In the genomic region with DNA sequence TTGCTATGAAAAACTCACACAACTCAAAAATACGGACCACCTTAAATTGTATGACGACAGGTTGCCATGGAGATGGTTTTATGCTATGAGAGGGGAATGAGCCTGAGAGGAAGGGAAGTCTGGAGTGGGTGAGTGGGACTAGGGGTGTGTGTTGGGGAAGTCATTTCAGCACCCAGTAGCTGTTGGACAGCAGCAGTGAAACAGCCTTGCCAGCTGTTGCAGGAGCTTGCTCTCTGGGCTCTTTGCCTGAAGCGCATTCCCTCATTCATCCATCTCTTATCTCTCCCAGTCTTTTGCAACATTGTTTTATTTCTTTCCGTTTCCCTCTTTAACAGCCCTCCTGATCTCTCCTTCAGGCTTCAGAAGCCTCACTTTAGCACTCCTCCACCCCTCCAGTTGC, we compare ENCODE assay signal across 12 mouse cellular contexts. TPM values are rescaled to one million over a fixed set of nuclear protein-coding genes. Genes with fewer than 3 reads are reported as not detected.
DNase-seq lines count a peak whose midpoint lies in the region; ATAC-seq and TF ChIP-seq lines count a peak whose summit lies in the region.
"Had no signal": no experiment of that assay in that cellular context is flagged by ENCODE, and none has a peak within 500 bp of the region (broad histone marks: within the 10 kb centered on the region; RNA-seq: fewer than 3 reads in every experiment).

No protein-coding gene starts in this region.

- WGBS in intestine, embryonic 14.5 days = 23% methylated on average over 4 of the region's 4 CpGs
- 27% methylated on average over 4 of the region's 4 CpGs for WGBS in intestine, postnatal 0 days

- peak; percentile 50 for DNase-seq in intestine, embryonic 14.5 days (ENCODE audit: low spot score)
- DNase-seq in ES-CJ7 (ENCODE audit: low read depth, low spot score) (peak; percentile 1), ZHBTc4 (ENCODE audit: low read depth, low spot score) (peak; percentile 11)
- DNase-seq in mesoderm, embryonic 11.5 days (ENCODE audit: low read depth, low spot score) = peak; percentile 12
- DNase-seq in adrenal gland, postnatal 4 days (ENCODE audit: low spot score in 2 of 2) = no peak
- no peak for DNase-seq in layer of hippocampus, adult 2 months (ENCODE audit: low spot score in 2 of 2)
- DNase-seq: cerebellum, postnatal 14 days; kidney, postnatal 25 days; thymus, postnatal 36 days had no signal

- TF ChIP-seq CTCF in intestine, postnatal 0 days (IDR thresholded peaks at IDR 0.05; ENCODE audit: low read depth) = no peak
- TF ChIP-seq CTCF in layer of hippocampus, adult 2 months (conservative IDR thresholded peaks at IDR 0.05) = no peak

- no peak overlapping the region for H3K27ac ChIP-seq in intestine, embryonic 14.5 days (ENCODE audit: low read depth)
- no peak overlapping the region for H3K27ac ChIP-seq in intestine, postnatal 0 days (ENCODE audit: low read depth, low read length)
- H3K27ac ChIP-seq in layer of hippocampus, adult 2 months = no peak overlapping the region
- H3K27ac ChIP-seq: heart, embryonic 13.5 days; liver, embryonic 14.5 days had no signal

- H3K9ac ChIP-seq in intestine, embryonic 14.5 days (ENCODE audit: low read length) = no peak overlapping the region
- no peak overlapping the region for H3K9ac ChIP-seq in intestine, postnatal 0 days (ENCODE audit: low read depth, low read length)
- H3K9ac ChIP-seq: heart, embryonic 13.5 days; liver, embryonic 14.5 days had no signal

- H3K4me2 ChIP-seq in intestine, embryonic 14.5 days (ENCODE audit: low read length) = no peak overlapping the region
- no peak overlapping the region for H3K4me2 ChIP-seq in intestine, postnatal 0 days (replicated peaks; ENCODE audit: low read depth)
- H3K4me2 ChIP-seq: heart, embryonic 13.5 days had no signal

- no peaks in the 10 kb centered on the region for H3K27me3 ChIP-seq in intestine, embryonic 14.5 days (replicated peaks; ENCODE audit: control insufficient read depth, insufficient read depth, low read length)
- no peaks in the 10 kb centered on the region for H3K27me3 ChIP-seq in intestine, postnatal 0 days (replicated peaks; ENCODE audit: control insufficient read depth, insufficient read depth, low read length)
- H3K27me3 ChIP-seq: heart, embryonic 13.5 days had no signal

- H3K4me1 ChIP-seq in intestine, embryonic 14.5 days (replicated peaks; ENCODE audit: control insufficient read depth, insufficient read depth, low read length) = no peaks in the 10 kb centered on the region
- no peaks in the 10 kb centered on the region for H3K4me1 ChIP-seq in intestine, postnatal 0 days (replicated peaks; ENCODE audit: control insufficient read depth, insufficient read depth, low read length)
- H3K4me1 ChIP-seq: heart, embryonic 13.5 days had no signal

- no peak for ATAC-seq in intestine, embryonic 14.5 days (replicated peaks; ENCODE audit: low FRiP score, low TSS enrichment, low read depth)
- no peak for ATAC-seq in intestine, postnatal 0 days

- H3K4me3 ChIP-seq in intestine, embryonic 14.5 days (ENCODE audit: low read depth, low read length) = no peak overlapping the region
- H3K4me3 ChIP-seq in intestine, postnatal 0 days (ENCODE audit: low read depth, low read length) = no peak overlapping the region
- H3K4me3 ChIP-seq in layer of hippocampus, adult 2 months = no peak overlapping the region
- H3K4me3 ChIP-seq: heart, embryonic 13.5 days had no signal

- no peaks in the 10 kb centered on the region for H3K9me3 ChIP-seq in intestine, embryonic 14.5 days (ENCODE audit: control insufficient read depth, low read length)
- no peaks in the 10 kb centered on the region for H3K9me3 ChIP-seq in intestine, postnatal 0 days (ENCODE audit: control insufficient read depth)
- H3K9me3 ChIP-seq: heart, embryonic 13.5 days had no signal

- H3K36me3 ChIP-seq in intestine, embryonic 14.5 days (ENCODE audit: control insufficient read depth, insufficient read depth, low read length) = no peaks in the 10 kb centered on the region
- H3K36me3 ChIP-seq in intestine, postnatal 0 days (ENCODE audit: control insufficient read depth, insufficient read depth) = no peaks in the 10 kb centered on the region
- H3K36me3 ChIP-seq: heart, embryonic 13.5 days had no signal

RNA-seq across cellular contexts. Expression of gene 2610002M06Rik, which starts 42.0 kb away (rescaled TPM):
- 13.5 and 14.4 TPM in 2 replicates for polyA plus RNA-seq in intestine, embryonic 14.5 days (2014; fragmentation: Nextera tagmentation; extraction: Ambion mirVana)
- 12.2 and 13.6 TPM in 2 replicates for polyA plus RNA-seq in intestine, postnatal 0 days (2015; fragmentation: Nextera tagmentation; extraction: Ambion mirVana)
- 10 to 100 TPM; 13.7 to 18.4 TPM for total RNA-seq in adrenal gland, postnatal 4 days (2021)
- total RNA-seq in layer of hippocampus, adult 2 months (2021) = 10 to 100 TPM; 27.2 to 33.6 TPM

Comparison
In these comparisons a context has a peak if more than half of its experiments do, and no peak if none do; other contexts are left out.
1. DNase-seq: peak in intestine, embryonic 14.5 days (single experiment), ES-CJ7 (single experiment), ZHBTc4 (single experiment) and mesoderm, embryonic 11.5 days (single experiment); none in adrenal gland, postnatal 4 days (0 of 2) and layer of hippocampus, adult 2 months (0 of 2).